Mouse (Mus musculus) embryonic fibroblast, embryonic 13.5 days (primary cell): Measurements from ENCODE around the gene Dbp. TPM values are rescaled to one million over a fixed set of nuclear protein-coding genes. Genes with fewer than 3 reads are reported as not detected.

ENCODE experiments used
- H3K27ac ChIP-seq: 2 replicates; pipeline ENCODE4 v1.5.1; 2012; ENCODE audit warnings: low read length, control low read depth, inconsistent platforms; ENCODE audit not compliant: insufficient read depth
- H3K4me1 ChIP-seq: 2 replicates; pipeline ENCODE4 v1.6.1; 2011; ENCODE audit warnings: low read length; ENCODE audit not compliant: control insufficient read depth, insufficient read depth
- H3K4me3 ChIP-seq: 2 replicates; pipeline ENCODE4 v1.5.1; 2011; ENCODE audit warnings: mild to moderate bottlenecking, control low read depth, low read length; ENCODE audit not compliant: insufficient read depth
- CTCF ChIP-seq: IDR thresholded peaks from 2 replicates; pipeline ENCODE4 v1.5.1; 2011; ENCODE audit warnings: mild to moderate bottlenecking, control low read depth, low read length, moderate library complexity, borderline replicate concordance; ENCODE audit not compliant: insufficient read depth
- POLR2A ChIP-seq: IDR thresholded peaks from 2 replicates; pipeline ENCODE4 v1.6.1; 2011; ENCODE audit warnings: low read depth, mild to moderate bottlenecking, control low read depth, low read length, moderate library complexity
- polyA plus RNA-seq: library from polyadenylated mRNA; stranded (reverse); fragments of >200 nt; gene quantifications from 2 replicates; pipeline ENCODE4 v1.2.4, GENCODE M21; 2011; ENCODE audit warnings: low read depth; ENCODE audit not compliant: missing spikeins, insufficient read length

Gene Dbp
- polyA plus RNA-seq, 1 experiment, result 15.9 TPM

DNA sequence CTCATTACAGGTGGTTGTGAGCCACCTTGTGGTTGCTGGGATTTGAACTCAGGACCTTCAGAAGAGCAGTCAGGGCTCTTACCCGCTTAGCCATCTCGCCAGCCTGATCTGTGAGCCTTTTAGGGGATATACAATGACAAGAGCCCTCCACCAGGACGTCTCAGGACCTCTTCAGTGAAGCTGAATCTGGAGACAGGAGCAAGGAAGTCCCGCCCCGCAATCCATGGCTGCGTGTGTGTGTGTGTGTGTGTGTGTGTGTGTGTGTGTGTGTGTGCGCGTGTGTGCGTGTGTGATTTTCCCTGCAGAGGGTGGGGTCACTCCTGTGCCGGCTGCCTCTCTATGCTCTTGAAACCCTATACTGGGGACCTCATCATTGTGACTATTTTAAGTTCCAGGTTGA is 34.9 kb downstream of the Dbp start:
- TF ChIP-seq CTCF (no peak), POLR2A (no peak)
- Histone ChIP-seq H3K4me3 (no peak overlapping the region), H3K27ac (no peak overlapping the region), H3K4me1 (no peaks in the 10 kb centered on the region)

DNA sequence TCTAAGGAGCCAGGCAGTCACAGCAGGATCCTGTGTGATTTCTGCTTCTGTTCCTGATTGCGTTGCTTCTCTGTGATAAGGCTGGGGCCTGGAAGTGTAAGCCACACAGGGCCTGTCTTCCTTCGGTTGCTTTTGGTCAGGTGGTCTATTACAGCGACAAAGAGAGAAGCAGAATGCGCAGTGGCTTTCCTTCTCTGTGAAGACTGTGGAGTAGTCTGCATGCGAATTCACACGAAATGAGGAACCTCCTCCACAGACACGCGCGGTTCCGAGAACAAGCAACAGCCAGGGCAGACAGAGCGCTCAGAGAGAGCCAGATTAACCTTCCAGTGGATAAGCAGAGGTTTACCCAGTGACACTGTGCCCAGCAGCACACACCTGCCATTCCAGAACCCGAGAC is 36.4 kb downstream of the Dbp start:
- Histone ChIP-seq H3K4me3 (no peak overlapping the region), H3K27ac (no peak overlapping the region)
- TF ChIP-seq POLR2A, result no peak
- TF ChIP-seq CTCF, result no peak

DNA sequence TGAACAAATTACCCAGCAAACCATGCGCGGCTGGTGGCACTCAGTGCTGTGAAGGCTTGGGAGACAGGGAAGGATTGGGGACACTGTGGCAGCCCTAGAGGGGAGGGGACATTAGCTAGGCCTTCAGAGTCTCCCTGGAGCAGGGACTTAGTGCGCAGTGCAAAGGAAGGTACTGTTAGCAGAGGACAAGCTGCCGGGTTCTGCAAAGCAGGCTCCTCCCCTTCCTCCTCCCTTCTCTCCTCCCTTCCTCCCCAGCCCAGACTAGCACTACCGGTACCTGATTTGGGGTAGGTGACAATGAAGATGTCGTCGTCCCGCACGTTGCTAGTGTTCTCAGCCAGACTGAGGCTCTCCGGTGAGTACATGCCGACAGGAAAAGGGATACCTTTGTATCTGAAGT is 36.9 kb downstream of the Dbp start:
- TF ChIP-seq CTCF (no peak), POLR2A (0 out of 2 replicates have a peak, but pooled peaks have one; percentile 25)
- H3K27ac ChIP-seq, result no peak overlapping the region
- no peaks in the 10 kb centered on the region for H3K4me1 ChIP-seq
- no peak overlapping the region for H3K4me3 ChIP-seq

More for the DNA sequence above, 36.4 kb downstream of the Dbp start:
- H3K4me1 ChIP-seq, result no peaks in the 10 kb centered on the region

DNA sequence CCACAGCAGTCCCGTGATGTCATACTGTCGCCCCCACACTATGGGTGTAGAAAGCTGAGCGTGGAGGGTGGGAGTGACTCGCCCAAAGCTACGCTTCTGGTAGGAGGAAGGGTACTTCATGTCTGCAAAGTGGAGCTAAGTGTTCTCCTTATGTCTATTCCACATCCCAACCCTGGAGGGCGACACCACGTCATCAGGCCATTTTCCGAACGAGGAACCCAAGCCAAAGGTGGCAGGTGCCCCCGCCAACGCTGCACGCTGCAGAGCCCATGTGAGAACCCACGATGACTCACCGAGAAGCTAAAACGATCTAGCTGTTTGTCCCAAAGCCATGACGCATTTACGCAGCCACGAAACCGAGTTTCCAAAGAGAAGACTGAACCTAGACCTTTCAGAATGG is 37.5 kb downstream of the Dbp start:
- H3K27ac ChIP-seq, result no peak overlapping the region
- H3K4me1 ChIP-seq, result no peaks in the 10 kb centered on the region
- no peak for TF ChIP-seq POLR2A
- peak; percentile 49; the same call in 1 of the 2 replicates for TF ChIP-seq CTCF
- H3K4me3 ChIP-seq, result no peak overlapping the region

DNA sequence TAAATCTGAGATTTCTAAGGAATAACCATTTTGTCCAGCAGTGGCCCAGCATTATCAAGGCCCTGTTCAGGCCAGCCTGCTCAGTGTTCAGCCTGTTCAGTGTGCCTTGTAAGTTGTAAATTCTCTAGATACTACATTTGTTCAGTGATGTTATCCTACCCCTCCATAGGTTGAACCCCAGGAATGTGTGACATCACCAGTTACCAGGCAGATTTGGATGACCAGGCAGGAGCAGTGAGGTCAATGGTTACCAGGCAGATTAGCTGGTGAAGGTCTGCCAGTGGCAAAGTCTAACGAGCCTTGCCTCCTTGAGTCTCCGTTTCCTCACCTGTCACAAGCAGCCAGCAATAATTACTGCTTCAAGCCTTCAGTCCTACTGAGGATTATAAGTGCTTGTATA is 39.5 kb downstream of the Dbp start:
- no peak overlapping the region for H3K27ac ChIP-seq
- H3K4me1 ChIP-seq, result peaks cover 13% of the 10 kb centered on the region
- TF ChIP-seq CTCF, result no peak
- TF ChIP-seq POLR2A, result no peak
- no peak overlapping the region for H3K4me3 ChIP-seq

DNA sequence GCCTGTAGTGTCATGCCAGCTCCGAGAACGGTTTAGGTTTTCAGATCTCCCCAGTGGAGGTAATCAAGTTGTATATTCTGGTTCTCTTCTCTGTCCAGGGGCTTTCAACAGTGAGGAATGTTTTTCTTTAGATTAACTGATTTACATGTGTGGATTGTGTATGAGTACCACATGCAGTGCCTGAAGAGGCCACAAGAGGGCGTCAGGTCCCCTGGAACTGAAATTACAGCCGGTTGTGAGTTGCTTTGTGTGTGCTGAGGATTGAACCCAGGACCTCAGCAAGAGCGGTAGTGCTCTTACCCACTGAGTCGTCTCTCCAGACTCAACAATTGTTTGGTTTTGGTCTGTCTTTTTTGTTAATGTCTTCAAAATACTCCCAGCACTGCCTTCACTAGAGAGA is 41.6 kb downstream of the Dbp start:
- Histone ChIP-seq H3K27ac (no peak overlapping the region), H3K4me3 (no peak overlapping the region), H3K4me1 (peaks cover 20% of the 10 kb centered on the region)
- no peak for TF ChIP-seq POLR2A
- peak; percentile 5; the same call in 1 of the 2 replicates for TF ChIP-seq CTCF

DNA sequence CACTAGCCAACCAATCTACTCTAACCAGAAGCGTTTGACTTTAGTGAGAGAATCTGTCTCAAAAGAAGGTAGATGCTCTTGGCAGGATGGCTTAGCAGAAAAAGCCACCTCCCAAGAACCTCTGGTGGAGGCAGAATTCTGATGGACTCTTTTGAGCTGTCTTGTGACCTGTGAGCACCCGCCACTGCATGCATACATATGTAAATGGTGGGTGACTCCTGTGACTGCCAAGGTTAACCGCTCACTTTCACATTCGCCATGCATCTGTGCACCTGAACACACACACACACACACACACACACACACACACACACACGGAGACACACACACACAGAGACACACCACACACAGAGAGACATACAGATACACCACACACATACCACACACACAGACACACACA is 42.6 kb downstream of the Dbp start:
- TF ChIP-seq CTCF (no peak), POLR2A (no peak)
- H3K4me3 ChIP-seq, result no peak overlapping the region

DNA sequence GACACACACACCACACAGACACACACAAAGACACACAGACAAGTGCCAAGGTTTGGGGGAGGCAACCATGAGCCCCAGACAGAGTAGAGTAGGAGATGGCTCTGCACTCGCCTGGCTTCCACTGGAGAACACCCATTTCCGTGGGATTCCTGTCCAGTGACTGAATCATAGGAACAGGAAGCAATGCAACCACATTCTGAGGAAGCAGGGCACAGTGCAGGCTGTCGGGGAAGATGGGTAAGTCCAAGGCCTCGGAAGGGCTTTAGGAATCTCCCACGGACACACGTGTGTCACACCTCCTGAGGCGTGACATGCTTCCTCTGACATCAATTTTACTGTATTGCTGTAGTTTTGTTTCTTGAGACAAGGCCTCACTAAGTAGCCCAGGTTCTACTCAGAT is 43.2 kb downstream of the Dbp start:
- no peak for TF ChIP-seq CTCF
- H3K4me1 ChIP-seq, result peaks cover 20% of the 10 kb centered on the region
- no peak overlapping the region for H3K4me3 ChIP-seq
- H3K27ac ChIP-seq, result no peak overlapping the region; the same call in 1 of the 2 replicates

More for the DNA sequence above, 42.6 kb downstream of the Dbp start:
- Histone ChIP-seq H3K4me1 (peaks cover 20% of the 10 kb centered on the region), H3K27ac (no peak overlapping the region)

DNA sequence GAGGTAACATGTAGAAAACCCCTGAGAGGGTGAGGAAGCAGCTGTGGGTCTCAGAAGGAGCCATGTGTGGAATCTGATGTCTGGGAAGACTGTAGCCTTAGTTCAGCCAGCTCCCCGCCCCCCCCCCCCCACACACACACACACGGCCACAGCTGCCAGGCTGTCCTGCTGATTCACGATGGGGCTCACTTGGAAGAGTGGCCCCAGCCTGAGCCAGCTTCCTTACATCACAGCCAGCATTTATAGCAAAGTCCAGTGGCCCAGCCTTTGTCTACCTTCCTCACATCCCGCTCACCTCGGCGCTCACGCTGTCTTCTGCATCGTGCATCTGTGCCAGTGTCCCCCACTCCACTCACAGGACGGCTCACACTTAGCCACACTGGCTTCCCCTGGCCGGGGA is 44.5 kb downstream of the Dbp start:
- H3K4me1 ChIP-seq, result peaks cover 20% of the 10 kb centered on the region

DNA sequence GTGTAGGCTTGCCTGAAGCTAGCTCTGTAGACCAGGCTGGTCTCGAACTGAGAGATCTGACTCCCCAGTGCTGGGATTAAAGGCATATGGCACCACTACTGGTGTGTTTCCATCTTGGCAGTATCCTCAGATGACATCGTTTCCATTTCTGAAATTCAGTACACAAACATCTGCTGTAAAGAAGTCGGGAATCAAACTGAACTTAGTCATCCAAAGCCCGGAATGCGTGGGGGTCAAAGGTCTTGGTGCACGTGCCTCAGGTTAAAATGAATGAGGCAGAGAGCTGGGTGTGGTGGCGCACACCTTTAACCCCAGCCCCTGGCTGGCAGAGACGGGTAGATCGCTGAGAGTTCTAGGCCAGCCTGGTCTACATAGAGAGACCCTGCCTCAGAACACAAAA is 45.3 kb downstream of the Dbp start:
- no peak overlapping the region for H3K4me3 ChIP-seq
- no peak for TF ChIP-seq CTCF
- TF ChIP-seq POLR2A, result no peak
- no peak overlapping the region for H3K27ac ChIP-seq
- H3K4me1 ChIP-seq, result peaks cover 20% of the 10 kb centered on the region

More for the DNA sequence above, 44.5 kb downstream of the Dbp start:
- no peak for TF ChIP-seq CTCF
- Histone ChIP-seq H3K27ac (peak overlapping the region; percentile 55; the same call in 1 of the 2 replicates), H3K4me3 (no peak overlapping the region)

DNA sequence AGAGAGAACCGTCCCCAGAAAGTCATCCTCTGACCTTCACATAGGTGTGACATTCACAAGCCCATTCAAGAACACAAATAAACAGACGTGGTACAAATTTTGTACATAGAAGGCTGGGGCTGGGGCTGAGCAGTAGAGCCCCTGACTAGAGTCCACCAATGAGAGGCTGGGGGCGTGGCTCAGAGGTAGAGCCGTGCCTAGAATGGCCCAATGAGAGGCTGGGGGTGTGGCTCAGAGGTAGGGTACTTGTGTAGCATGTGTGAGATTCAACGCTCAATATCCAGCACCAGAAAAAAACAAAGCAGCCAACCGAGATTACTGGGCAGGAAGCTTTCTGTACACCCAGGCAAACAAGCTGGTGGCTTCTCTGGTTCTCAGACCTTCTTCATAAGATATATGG is 50.8 kb downstream of the Dbp start:
- Histone ChIP-seq H3K4me1 (no peaks in the 10 kb centered on the region), H3K4me3 (no peak overlapping the region)
- TF ChIP-seq CTCF, result no peak
- no peak for TF ChIP-seq POLR2A

More for the DNA sequence above, 50.8 kb downstream of the Dbp start:
- no peak overlapping the region for H3K27ac ChIP-seq
